Mouse (Mus musculus): ENCODE data around the gene Edem1.

The Edem1 gene

DNA sequence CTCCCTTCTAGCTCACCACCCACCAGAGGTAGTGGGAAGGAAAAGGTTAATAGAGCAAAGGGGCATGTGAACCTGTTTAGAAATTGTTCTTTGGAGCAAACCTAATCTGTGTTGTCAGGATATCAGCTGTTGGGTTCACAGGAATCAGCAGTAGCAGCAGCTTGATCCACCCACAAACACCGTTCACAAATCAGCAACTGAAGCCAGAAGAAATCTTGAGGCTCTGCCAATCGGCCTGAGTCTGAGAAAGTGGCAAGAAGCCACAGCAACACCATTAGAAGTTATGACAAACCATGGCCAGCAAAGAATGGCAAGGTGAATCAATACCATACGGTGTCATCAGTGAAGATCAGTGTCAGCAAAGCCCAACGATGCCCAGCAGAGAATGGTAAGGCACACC lies 42.8 kb downstream of the Edem1 start:
- no peak for DNase-seq (ENCODE audit: low read depth, low spot score)

GRCm38 (mm10) chr6:108875344-108875743 lies 46.9 kb downstream of the Edem1 start:
- DNase-seq (ENCODE audit: low read depth, low spot score) = no peak

DNA sequence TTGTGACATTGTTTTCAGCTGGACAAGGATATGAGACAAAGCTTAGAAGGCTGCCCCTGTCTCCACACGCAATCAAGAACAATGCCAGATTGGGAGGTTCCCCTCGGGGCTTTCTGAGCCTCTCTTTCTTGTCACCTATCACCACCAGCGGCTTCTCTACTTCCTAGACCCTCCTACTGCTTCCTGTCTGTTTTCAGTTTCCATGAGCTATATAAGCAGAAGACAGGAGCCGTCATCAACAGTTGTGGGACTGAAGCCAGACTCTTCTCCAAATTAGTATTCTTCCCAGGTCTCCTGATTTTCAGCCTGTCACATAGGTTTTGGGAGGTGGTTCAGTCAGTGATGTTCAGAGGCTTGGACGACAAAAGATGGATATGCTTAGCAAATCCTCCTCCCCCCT lies 47.6 kb downstream of the Edem1 start:
- peak; percentile 34 for DNase-seq (ENCODE audit: low read depth, low spot score)

DNA sequence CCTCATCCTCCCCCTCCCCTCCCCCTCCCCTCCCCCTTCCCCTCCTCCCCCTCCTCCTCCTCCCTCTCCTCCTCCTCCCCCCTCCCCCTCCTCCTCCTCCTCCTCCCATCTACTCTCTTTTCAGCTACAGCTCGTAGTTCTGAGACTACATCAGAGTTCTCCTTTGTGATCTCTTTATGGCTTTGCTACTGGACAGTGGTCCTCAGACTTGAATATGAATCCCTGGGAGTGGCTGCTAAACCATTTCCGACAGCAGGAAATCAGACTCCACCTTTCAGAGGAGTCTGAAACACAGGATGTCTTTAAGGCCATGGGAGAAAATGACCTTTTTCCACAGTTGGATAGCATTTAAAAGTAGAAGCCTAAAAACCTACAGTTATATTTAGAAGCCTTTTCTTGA lies 48.0 kb downstream of the Edem1 start:
- DNase-seq (ENCODE audit: low read depth, low spot score) = peak; percentile 44

DNA sequence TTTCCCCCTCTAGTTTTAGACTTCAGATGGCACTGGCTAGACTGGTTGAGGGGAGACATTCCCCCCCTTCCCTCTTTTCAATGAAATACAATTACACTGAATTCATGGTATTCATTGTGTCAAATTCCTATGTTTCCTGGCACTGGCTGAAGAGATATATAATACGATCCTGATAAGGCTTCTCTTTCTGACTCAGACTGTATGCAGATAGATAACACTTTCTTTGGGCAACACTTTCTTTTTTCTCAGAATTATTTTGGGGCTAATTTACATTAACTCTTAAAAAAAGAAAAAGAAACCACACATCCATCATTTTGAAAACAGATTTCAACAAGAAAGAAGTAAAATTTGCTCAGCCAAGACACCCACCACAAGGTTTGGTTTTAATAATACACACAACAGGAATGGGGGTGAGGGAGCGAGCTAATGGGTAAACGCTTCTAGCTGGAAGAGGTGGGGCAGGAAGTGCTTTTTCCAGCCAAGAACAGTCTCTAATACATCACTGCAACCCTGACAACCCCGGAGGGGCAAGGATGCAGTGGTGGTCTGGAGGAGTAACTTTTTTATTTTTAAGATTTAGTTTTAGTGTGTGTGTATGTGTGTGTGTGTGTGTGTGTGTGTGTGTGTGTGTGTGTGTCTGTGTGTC lies 52.0 kb downstream of the Edem1 start:
- DNase-seq (ENCODE audit: low read depth, low spot score) = no peak

GRCm38 (mm10) chr6:108881074-108881473 lies 52.6 kb downstream of the Edem1 start:
- peak; percentile 46 for DNase-seq (ENCODE audit: low read depth, low spot score)

DNA sequence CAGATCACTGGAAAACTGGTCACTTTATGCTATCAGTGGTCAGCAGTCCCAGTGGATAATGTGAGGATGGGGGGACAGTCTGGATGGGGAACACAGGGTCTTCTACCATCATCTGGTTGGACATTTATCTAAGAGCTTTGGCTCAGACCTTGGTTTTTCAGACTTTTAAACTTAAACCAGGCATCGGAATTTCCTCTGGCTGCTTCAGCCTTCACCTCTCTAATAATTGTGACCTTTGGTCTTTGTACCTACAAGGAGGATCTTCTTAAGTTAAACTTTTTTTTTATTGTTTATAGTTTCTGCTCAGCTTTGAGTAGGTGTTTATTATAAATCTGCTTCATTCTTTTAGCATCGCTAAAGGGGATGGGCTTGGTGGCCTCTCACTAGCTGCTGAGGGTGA lies 55.4 kb downstream of the Edem1 start:
- DNase-seq (ENCODE audit: low read depth, low spot score) = no peak

GRCm38 (mm10) chr6:108884603-108885002 lies 56.2 kb downstream of the Edem1 start:
- no peak for DNase-seq (ENCODE audit: low read depth, low spot score)

DNA sequence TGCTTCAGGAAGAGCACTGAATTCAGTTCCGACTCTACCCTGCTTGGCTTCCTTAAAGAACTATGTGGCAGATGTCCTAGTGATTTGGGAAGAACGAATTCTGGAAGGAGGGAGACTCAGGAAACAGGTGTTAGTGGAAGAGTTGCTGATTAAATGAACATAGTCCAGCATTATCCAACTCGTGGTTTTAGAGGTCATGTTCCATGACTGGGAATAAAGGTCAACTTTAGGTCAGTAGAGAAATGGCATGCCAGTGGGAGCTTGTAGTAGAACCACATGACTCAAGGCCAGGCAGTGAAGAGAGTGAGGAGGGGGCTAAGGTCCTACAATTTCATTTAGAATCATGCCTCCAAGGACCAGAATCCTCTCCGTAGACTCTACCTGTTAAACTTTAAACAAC lies 57.9 kb downstream of the Edem1 start:
- no peak for DNase-seq (ENCODE audit: low read depth, low spot score)

- no peak for DNase-seq (ENCODE audit: low read depth, low spot score)
Measured at GRCm38 (mm10) chr6:108892589-108892988, 64.1 kb downstream of the Edem1 start.

- no peak for DNase-seq (ENCODE audit: low read depth, low spot score)
Measured at GRCm38 (mm10) chr6:108895129-108895528, 66.7 kb downstream of the Edem1 start.

DNA sequence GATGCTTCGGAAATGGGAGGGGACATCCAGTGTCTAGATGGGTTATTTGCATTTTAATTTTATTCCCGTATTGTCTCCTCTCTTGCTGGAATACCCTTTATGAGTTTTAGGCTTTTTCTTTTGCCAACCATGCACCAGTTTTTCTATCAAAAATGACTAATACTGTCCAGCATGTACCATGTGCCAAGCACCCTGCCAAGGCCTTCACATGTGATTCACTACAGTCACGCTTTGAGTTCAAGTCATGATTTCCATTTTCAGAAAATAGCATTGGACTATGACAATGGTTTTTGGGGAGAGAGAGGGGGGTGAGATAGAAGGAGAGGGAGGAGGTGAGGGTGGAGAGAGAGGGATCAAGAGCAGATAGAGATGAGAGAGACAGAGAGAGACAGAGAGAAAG lies 67.5 kb downstream of the Edem1 start:
- no peak for DNase-seq (ENCODE audit: low read depth, low spot score)

GRCm38 (mm10) chr6:108896525-108897087 lies 68.2 kb downstream of the Edem1 start:
- DNase-seq (ENCODE audit: low read depth, low spot score) = no peak

- no peak for DNase-seq (ENCODE audit: low read depth, low spot score)
Measured at GRCm38 (mm10) chr6:108899231-108899630, 70.8 kb downstream of the Edem1 start.

DNA sequence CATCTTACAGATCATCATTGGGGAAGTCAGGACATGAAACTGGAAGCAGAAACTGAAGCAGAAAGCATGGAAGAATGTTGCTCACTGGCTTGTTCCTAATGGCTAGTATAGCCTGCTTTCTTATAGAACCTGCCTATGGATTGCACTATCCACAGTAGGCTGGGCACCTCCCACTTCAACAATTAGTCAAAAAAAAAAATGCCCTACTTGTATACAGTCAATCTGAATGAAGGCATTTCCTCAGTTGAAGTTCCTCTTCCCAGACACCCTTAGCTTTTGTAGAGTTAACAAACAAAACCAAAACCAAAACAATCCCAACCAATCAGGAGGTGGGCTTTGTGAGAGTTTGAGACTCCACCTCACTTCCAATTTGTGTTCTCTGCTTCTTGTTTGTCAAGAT lies 73.7 kb downstream of the Edem1 start:
- DNase-seq (ENCODE audit: low read depth, low spot score) = no peak

GRCm38 (mm10) chr6:108903280-108903679 lies 74.8 kb downstream of the Edem1 start:
- no peak for DNase-seq (ENCODE audit: low read depth, low spot score)

DNA sequence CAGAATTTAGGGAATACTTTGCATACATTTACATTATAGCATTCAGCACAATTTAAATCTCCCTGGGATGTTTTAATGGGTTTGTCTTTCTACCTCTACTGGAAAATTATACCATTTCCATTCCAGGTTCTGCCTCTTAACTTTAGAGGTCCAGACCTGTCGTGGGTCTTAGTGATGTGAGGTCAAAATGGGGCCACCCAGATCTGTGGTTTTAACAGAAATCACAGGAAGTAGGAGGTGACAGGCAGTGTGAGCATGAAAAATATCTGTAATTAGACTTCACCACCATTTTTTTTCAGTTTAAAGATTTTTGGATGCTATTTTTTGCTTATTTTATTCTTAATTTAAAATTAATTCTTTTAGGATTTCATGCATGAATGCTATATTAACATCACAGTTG lies 78.1 kb downstream of the Edem1 start:
- no peak for DNase-seq (ENCODE audit: low read depth, low spot score)
